Mouse (Mus musculus) spleen, embryonic (tissue): ENCODE measurements at regions not wholly inside any gene's neighbourhood (a gene's known extent, or its start where the extent isn't known, plus 50 kb on each side); places are given as distances from the start of the nearest gene placed in this dataset.

Experiments used
- CTCF ChIA-PET: fragments of 350-600 bp; sonication (Branson Sonifier 250); formaldehyde crosslinking; loops from one replicate; lab custom pipeline; 2022; lab: Charles Lee

GRCm38 (mm10) chr9:51518376-51518775 lies 189.7 kb upstream of the 1810046K07Rik start:
- CTCF ChIA-PET, result interaction anchor here (0.7 kb wide), 1 partner anchor 1781 kb away, joined by 3 read pairs; no protein-coding TSS in a partner anchor

GRCm38 (mm10) chr9:51523471-51523870 lies 194.8 kb upstream of the 1810046K07Rik start:
- CTCF ChIA-PET, result no interaction called here

- CTCF ChIA-PET, result no interaction called here
These were observed 197.2 kb upstream of the 1810046K07Rik start for GRCm38 (mm10) chr9:51525906-51526305.

GRCm38 (mm10) chr9:51538894-51539293 lies 210.2 kb upstream of the 1810046K07Rik start:
- CTCF ChIA-PET, result no interaction called here

GRCm38 (mm10) chr9:51541940-51542339 lies 213.2 kb upstream of the 1810046K07Rik start:
- CTCF ChIA-PET, result no interaction called here

GRCm38 (mm10) chr9:51572040-51572439 lies 193.1 kb upstream of the Arhgap20 start:
- CTCF ChIA-PET, result no interaction called here

- CTCF ChIA-PET, result no interaction called here
These were observed 183.5 kb upstream of the Arhgap20 start for GRCm38 (mm10) chr9:51581601-51582000.

- CTCF ChIA-PET, result no interaction called here
These were observed 171.4 kb upstream of the Arhgap20 start for GRCm38 (mm10) chr9:51593707-51594106.

GRCm38 (mm10) chr9:51598706-51599105 lies 166.4 kb upstream of the Arhgap20 start:
- CTCF ChIA-PET, result no interaction called here

GRCm38 (mm10) chr9:51608158-51608557 lies 157.0 kb upstream of the Arhgap20 start:
- CTCF ChIA-PET, result no interaction called here

GRCm38 (mm10) chr9:51608697-51609456 lies 156.3 kb upstream of the Arhgap20 start:
- CTCF ChIA-PET, result no interaction called here

- CTCF ChIA-PET, result no interaction called here
These were observed 139.0 kb upstream of the Arhgap20 start for GRCm38 (mm10) chr9:51626156-51626555.

GRCm38 (mm10) chr9:51636097-51636496 lies 129.0 kb upstream of the Arhgap20 start:
- CTCF ChIA-PET, result no interaction called here

- CTCF ChIA-PET, result no interaction called here
These were observed 128.5 kb upstream of the Arhgap20 start for GRCm38 (mm10) chr9:51636559-51637127.

- CTCF ChIA-PET, result interaction anchor here (0.6 kb wide), 1 partner anchor 12 kb away, joined by 3 read pairs; no protein-coding TSS in a partner anchor
These were observed 127.8 kb upstream of the Arhgap20 start for GRCm38 (mm10) chr9:51637131-51637920.

- CTCF ChIA-PET, result no interaction called here
These were observed 123.4 kb upstream of the Arhgap20 start for GRCm38 (mm10) chr9:51641706-51642105.

GRCm38 (mm10) chr9:51645426-51645825 lies 119.7 kb upstream of the Arhgap20 start:
- CTCF ChIA-PET, result no interaction called here

- CTCF ChIA-PET, result no interaction called here
These were observed 111.5 kb upstream of the Arhgap20 start for GRCm38 (mm10) chr9:51653376-51654292.

GRCm38 (mm10) chr9:51654645-51655044 lies 110.5 kb upstream of the Arhgap20 start:
- CTCF ChIA-PET, result no interaction called here

GRCm38 (mm10) chr9:51657796-51658195 lies 107.3 kb upstream of the Arhgap20 start:
- CTCF ChIA-PET, result no interaction called here
